Mouse (Mus musculus): ENCODE data around the gene AB124611. TPM values are rescaled to one million over a fixed set of nuclear protein-coding genes. Genes with fewer than 3 reads are reported as not detected.
"Not testable (repeated sequence)": the region's sequence is repeated elsewhere in the genome, so short reads cannot be mapped to it uniquely, and the experiment has no call there.

Gene AB124611
- polyA plus RNA-seq, 1 experiment from 2014 or later: 2.3 TPM

DNA sequence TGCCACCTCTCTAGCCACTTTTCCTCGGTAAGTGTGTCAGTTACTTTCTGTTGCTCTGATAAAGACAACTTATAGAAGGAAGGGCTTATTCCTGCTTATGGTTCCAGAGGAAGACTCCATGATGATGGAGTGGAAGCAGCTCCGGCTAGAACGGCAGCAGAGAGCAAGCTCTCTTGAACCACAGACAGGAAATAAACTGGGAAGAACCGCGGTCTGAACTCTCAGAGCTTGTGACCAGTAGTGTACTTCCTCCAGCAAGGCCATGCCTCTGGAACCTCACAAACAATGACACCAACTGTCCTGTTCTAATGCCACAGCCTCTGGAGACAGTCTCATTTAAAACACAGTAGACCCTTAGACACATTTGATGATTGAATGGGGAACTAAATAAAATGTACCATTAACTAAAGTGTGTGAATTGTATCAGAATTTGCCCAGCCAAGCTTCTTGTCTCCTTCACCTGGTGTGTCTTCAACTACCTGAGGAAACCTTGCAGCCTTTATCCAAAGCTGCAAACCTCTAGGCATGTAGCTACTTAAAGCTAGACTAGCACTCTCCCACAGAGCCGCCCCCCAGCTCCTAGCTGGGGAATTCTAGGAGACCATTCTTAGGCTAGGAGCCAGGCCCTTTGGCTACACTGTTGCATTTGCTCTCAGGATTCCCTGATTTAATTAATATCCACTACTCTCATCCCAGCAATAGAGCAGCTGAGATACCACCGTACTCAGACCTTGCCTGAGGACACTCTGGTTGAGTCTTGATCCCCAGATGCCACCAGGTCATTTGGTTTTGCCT is 637 bp upstream of the AB124611 start:
- 65% methylated on average over 7 of the region's 7 CpGs for WGBS
- peaks cover 6% of the 10 kb centered on the region; the same call in 1 of the 2 replicates for H3K4me1 ChIP-seq (replicated peaks)
- H3K27me3 ChIP-seq: no peaks in the 10 kb centered on the region
- no peaks in the 10 kb centered on the region for H3K9me3 ChIP-seq (replicated peaks)
- no peak overlapping the region for H3K9ac ChIP-seq
- no peak overlapping the region for H3K4me2 ChIP-seq
- H3K36me3 ChIP-seq: no peaks in the 10 kb centered on the region
- no peak overlapping the region for H3K4me3 ChIP-seq
- H3K27ac ChIP-seq: no peak overlapping the region
- ATAC-seq (replicated peaks; ENCODE audit: insufficient number of reproducible peaks, insufficient read depth, low FRiP score, low read depth): no peak

- Histone ChIP-seq H3K27me3 (no peaks in the 10 kb centered on the region), H3K36me3 (no peaks in the 10 kb centered on the region), H3K4me1 (replicated peaks) (peaks cover 6% of the 10 kb centered on the region; the same call in 1 of the 2 replicates), H3K27ac (no peak overlapping the region), H3K4me3 (no peak overlapping the region), H3K9me3 (replicated peaks) (no peaks in the 10 kb centered on the region), H3K4me2 (peak overlapping the region; percentile 24; the same call in 1 of the 2 replicates), H3K9ac (peak overlapping the region; percentile 14; the same call in 1 of the 2 replicates)
- WGBS: 38% methylated on average over 3 of the region's 3 CpGs
- no peak for ATAC-seq (replicated peaks; ENCODE audit: insufficient number of reproducible peaks, insufficient read depth, low FRiP score, low read depth)
Observed at GRCm38 (mm10) chr9:21526634-21526944, 613 bp downstream of the AB124611 start.

DNA sequence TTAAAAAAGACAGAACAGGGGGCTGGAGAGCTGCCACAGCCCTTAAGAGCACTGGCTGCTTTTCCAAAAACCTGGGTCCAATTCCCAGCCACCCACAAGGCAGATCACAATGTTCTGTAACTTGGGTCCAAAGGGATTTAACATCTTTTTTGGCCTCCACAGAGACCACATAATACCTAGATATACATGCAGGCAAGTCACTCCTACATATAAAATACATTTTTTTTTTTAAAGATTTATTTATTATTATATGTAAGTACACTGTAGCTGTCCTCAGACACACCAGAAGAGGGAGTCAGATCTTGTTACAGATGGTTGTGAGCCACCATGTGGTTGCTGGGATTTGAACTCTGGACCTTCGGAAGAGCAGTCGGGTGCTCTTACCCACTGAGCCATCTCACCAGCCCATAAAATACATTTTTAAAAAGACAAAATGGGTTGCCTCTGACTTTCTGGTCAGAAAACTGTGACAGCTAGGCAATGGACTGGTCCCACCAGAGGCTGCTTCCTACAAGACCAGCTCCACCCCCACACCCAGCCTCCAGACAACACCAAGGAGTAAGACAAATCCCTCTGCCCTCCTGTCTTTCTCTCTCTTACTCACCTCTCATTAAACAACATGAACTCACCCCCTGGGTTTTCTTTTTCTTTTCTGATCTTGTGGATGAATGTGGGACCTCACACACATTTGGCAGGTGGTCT is 1.3 kb downstream of the AB124611 start:
- H3K4me2 ChIP-seq: no peak overlapping the region
- H3K27ac ChIP-seq: no peak overlapping the region
- no peak overlapping the region for H3K4me3 ChIP-seq
- H3K9me3 ChIP-seq (replicated peaks): no peaks in the 10 kb centered on the region
- H3K4me1 ChIP-seq (replicated peaks): peaks cover 6% of the 10 kb centered on the region; the same call in 1 of the 2 replicates
- H3K36me3 ChIP-seq: no peaks in the 10 kb centered on the region
- H3K27me3 ChIP-seq: no peaks in the 10 kb centered on the region
- no peak for ATAC-seq (replicated peaks; ENCODE audit: insufficient number of reproducible peaks, insufficient read depth, low FRiP score, low read depth)
- no peak overlapping the region for H3K9ac ChIP-seq
- 82% methylated on average over 2 of the region's 2 CpGs for WGBS

DNA sequence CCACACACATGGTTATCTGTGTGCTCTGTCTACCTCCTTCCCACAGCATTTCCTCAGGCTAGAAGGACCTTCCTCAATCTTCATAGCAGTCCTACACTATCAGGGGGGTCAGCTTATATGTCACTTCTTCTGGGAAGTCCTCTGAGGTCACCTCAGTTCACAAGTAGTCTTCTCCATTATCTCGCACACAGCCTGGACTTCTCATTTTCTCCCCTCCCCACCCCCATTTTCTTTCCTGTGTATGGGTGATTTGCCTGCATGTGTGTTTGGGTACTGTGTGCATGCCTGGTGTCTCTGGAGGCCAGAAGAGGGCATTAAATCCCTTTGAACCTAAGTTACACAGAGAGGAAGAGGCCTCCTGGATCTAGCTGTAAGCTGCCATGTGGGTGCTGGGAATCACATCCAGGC is 1.9 kb downstream of the AB124611 start:
- Histone ChIP-seq H3K36me3 (no peaks in the 10 kb centered on the region), H3K9ac (no peak overlapping the region), H3K27ac (no peak overlapping the region), H3K4me3 (no peak overlapping the region), H3K9me3 (replicated peaks) (no peaks in the 10 kb centered on the region), H3K4me2 (no peak overlapping the region), H3K27me3 (no peaks in the 10 kb centered on the region), H3K4me1 (replicated peaks) (peaks cover 6% of the 10 kb centered on the region; the same call in 1 of the 2 replicates)
- 59% methylated on average over 1 of the region's 1 CpGs for WGBS
- ATAC-seq (replicated peaks; ENCODE audit: insufficient number of reproducible peaks, insufficient read depth, low FRiP score, low read depth): no peak

DNA sequence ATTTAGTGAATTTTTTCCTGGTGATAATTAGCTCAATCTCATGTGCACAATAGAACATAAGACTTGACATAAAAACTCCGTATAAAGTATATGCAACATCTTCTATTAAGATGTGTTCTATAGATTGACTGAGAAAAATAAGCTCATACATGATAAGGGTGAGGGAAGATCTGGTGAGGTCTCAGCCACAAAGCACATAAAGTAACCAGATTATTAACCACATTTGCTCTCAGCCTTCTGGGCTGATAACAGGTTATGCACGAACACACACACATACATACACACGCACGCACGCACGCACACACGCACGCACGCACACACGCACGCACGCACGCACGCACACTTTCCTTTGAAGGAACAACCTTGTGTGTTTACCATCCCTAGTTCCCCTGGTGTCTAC is 10.5 kb downstream of the AB124611 start:
- no peak for ATAC-seq (replicated peaks; ENCODE audit: insufficient number of reproducible peaks, insufficient read depth, low FRiP score, low read depth)
- no peaks in the 10 kb centered on the region for H3K27me3 ChIP-seq
- no peak overlapping the region for H3K4me2 ChIP-seq
- peaks cover 3% of the 10 kb centered on the region; the same call in 1 of the 2 replicates for H3K4me1 ChIP-seq (replicated peaks)
- no peak overlapping the region for H3K4me3 ChIP-seq
- H3K27ac ChIP-seq: no peak overlapping the region
- H3K9ac ChIP-seq: no peak overlapping the region
- H3K36me3 ChIP-seq: no peaks in the 10 kb centered on the region
- WGBS: 89% methylated on average over 14 of the region's 14 CpGs
- H3K9me3 ChIP-seq (replicated peaks): no peaks in the 10 kb centered on the region

GRCm38 (mm10) chr9:21537009-21537408 is 11.0 kb downstream of the AB124611 start:
- Histone ChIP-seq H3K9me3 (replicated peaks) (no peaks in the 10 kb centered on the region), H3K27ac (no peak overlapping the region), H3K27me3 (no peaks in the 10 kb centered on the region), H3K4me1 (replicated peaks) (peaks cover 3% of the 10 kb centered on the region; the same call in 1 of the 2 replicates), H3K36me3 (no peaks in the 10 kb centered on the region), H3K4me3 (no peak overlapping the region), H3K4me2 (no peak overlapping the region), H3K9ac (no peak overlapping the region)
- WGBS: 73% methylated on average over 4 of the region's 4 CpGs
- no peak for ATAC-seq (replicated peaks; ENCODE audit: insufficient number of reproducible peaks, insufficient read depth, low FRiP score, low read depth)

GRCm38 (mm10) chr9:21539981-21540753 is 14.2 kb downstream of the AB124611 start:
- no peak overlapping the region for H3K4me2 ChIP-seq
- 60% methylated on average over 7 of the region's 7 CpGs for WGBS
- no peak for ATAC-seq (replicated peaks; ENCODE audit: insufficient number of reproducible peaks, insufficient read depth, low FRiP score, low read depth)
- peaks cover 10% of the 10 kb centered on the region for H3K4me1 ChIP-seq (replicated peaks)
- no peaks in the 10 kb centered on the region for H3K27me3 ChIP-seq
- H3K4me3 ChIP-seq: no peak overlapping the region
- H3K36me3 ChIP-seq: no peaks in the 10 kb centered on the region
- no peak overlapping the region for H3K27ac ChIP-seq
- H3K9ac ChIP-seq: no peak overlapping the region
- no peaks in the 10 kb centered on the region for H3K9me3 ChIP-seq (replicated peaks)

GRCm38 (mm10) chr9:21542001-21542400 is 16.0 kb downstream of the AB124611 start:
- H3K9me3 ChIP-seq (replicated peaks): not testable (repeated sequence)

GRCm38 (mm10) chr9:21545351-21545915 is 19.5 kb downstream of the AB124611 start:
- 16% methylated on average over 9 of the region's 9 CpGs for WGBS
- Histone ChIP-seq H3K27me3 (no peaks in the 10 kb centered on the region), H3K4me1 (replicated peaks) (peaks cover 24% of the 10 kb centered on the region), H3K9ac (peak overlapping the region; percentile 63), H3K27ac (peak overlapping the region; percentile 99), H3K4me2 (peak overlapping the region; percentile 82), H3K4me3 (peak overlapping the region; percentile 90), H3K9me3 (replicated peaks) (no peaks in the 10 kb centered on the region), H3K36me3 (no peaks in the 10 kb centered on the region)
- peak; percentile 16 for ATAC-seq (replicated peaks; ENCODE audit: insufficient number of reproducible peaks, insufficient read depth, low FRiP score, low read depth)

More at GRCm38 (mm10) chr9:21542001-21542400, 16.0 kb downstream of the AB124611 start:
- not testable (repeated sequence) for H3K27me3 ChIP-seq; H3K9ac ChIP-seq; H3K4me3 ChIP-seq; H3K36me3 ChIP-seq; H3K27ac ChIP-seq; H3K4me2 ChIP-seq; ATAC-seq (replicated peaks; ENCODE audit: insufficient number of reproducible peaks, insufficient read depth, low FRiP score, low read depth)
- peaks cover 16% of the 10 kb centered on the region for H3K4me1 ChIP-seq (replicated peaks)
- WGBS: 82% methylated on average over 2 of the region's 2 CpGs

GRCm38 (mm10) chr9:21545916-21546788 is 20.2 kb downstream of the AB124611 start:
- H3K36me3 ChIP-seq: no peaks in the 10 kb centered on the region
- peaks cover 27% of the 10 kb centered on the region for H3K4me1 ChIP-seq (replicated peaks)
- H3K27me3 ChIP-seq: no peaks in the 10 kb centered on the region
- peak overlapping the region; percentile 90 for H3K4me3 ChIP-seq
- H3K9me3 ChIP-seq (replicated peaks): no peaks in the 10 kb centered on the region
- H3K9ac ChIP-seq: peak overlapping the region; percentile 63
- WGBS: under 1% methylated on average over 67 of the region's 67 CpGs
- peak; percentile 95 for ATAC-seq (replicated peaks; ENCODE audit: insufficient number of reproducible peaks, insufficient read depth, low FRiP score, low read depth)
- peak overlapping the region; percentile 99 for H3K27ac ChIP-seq
- peak overlapping the region; percentile 82 for H3K4me2 ChIP-seq
